24 mouse cellular contexts compared by ENCODE assay signal in genomic region chr19:12537168-12537567, GRCm38 (mm10). TPM values are rescaled to one million over a fixed set of nuclear protein-coding genes. Genes with fewer than 3 reads are reported as not detected.
A peak's percentile ranks its signal among the peaks of the same experiment; 100 is the strongest.
DNase-seq lines count a peak whose midpoint lies in the region; ATAC-seq and TF ChIP-seq lines count a peak whose summit lies in the region.
"Had no signal": no experiment of that assay in that cellular context is flagged by ENCODE, and none has a peak within 500 bp of the region (broad histone marks: within the 10 kb centered on the region; RNA-seq: fewer than 3 reads in every experiment).

No protein-coding gene starts in this region.

- H3K36me3 ChIP-seq in intestine, embryonic 15.5 days = no peaks in the 10 kb centered on the region
- H3K36me3 ChIP-seq in intestine, postnatal 0 days (ENCODE audit: control insufficient read depth, insufficient read depth) = no peaks in the 10 kb centered on the region
- H3K36me3 ChIP-seq: embryonic facial prominence, embryonic 10.5 days; embryonic facial prominence, embryonic 12.5 days; forebrain, embryonic 15.5 days had no signal

- no peak overlapping the region for H3K9ac ChIP-seq in intestine, embryonic 15.5 days
- H3K9ac ChIP-seq in intestine, postnatal 0 days (ENCODE audit: low read depth, low read length) = no peak overlapping the region
- H3K9ac ChIP-seq: embryonic facial prominence, embryonic 12.5 days; forebrain, embryonic 13.5 days; forebrain, embryonic 15.5 days had no signal

- peak; percentile 32; the same call in 1 of the 2 replicates for ATAC-seq in common myeloid progenitor, adult 5-6 weeks (replicated peaks; ENCODE audit: low read depth, poor library complexity, severe bottlenecking)
- ATAC-seq in intestine, embryonic 15.5 days = peak; percentile 62
- ATAC-seq in intestine, postnatal 0 days = peak; percentile 45; the same call in 1 of the 2 replicates
- ATAC-seq in megakaryocyte progenitor cell, adult 5-6 weeks (replicated peaks; ENCODE audit: poor library complexity) = peak; percentile 64
- ATAC-seq: CD4-positive, CD25-positive, alpha-beta regulatory T cell, adult 4 months; forebrain, embryonic 13.5 days; forebrain, embryonic 15.5 days had no signal

- H3K4me2 ChIP-seq in intestine, embryonic 15.5 days (replicated peaks) = no peak overlapping the region
- no peak overlapping the region for H3K4me2 ChIP-seq in intestine, postnatal 0 days (replicated peaks; ENCODE audit: low read depth)
- H3K4me2 ChIP-seq: embryonic facial prominence, embryonic 12.5 days; forebrain, embryonic 13.5 days; forebrain, embryonic 15.5 days had no signal

- no peak for DNase-seq in MN1 (ENCODE audit: low spot score)
- DNase-seq in right cerebral cortex, adult 18-20 months = no peak
- no peak for DNase-seq in heart, adult 9 months (ENCODE audit: low spot score in 2 of 2)
- DNase-seq: adrenal gland, adult 2 months; adrenal gland, postnatal 10 days; adrenal gland, postnatal 25 days; B cell, adult 2 months; cerebellum, adult 11 months; cerebellum, adult 18-20 months; cerebellum, adult 8-10 months; cerebellum, adult 9-11 months; cerebellum, postnatal 14 days; cerebellum, postnatal 36 days had no signal

- H3K9me3 ChIP-seq in intestine, embryonic 15.5 days = no peaks in the 10 kb centered on the region
- H3K9me3 ChIP-seq in intestine, postnatal 0 days (ENCODE audit: control insufficient read depth) = no peaks in the 10 kb centered on the region
- H3K9me3 ChIP-seq: embryonic facial prominence, embryonic 10.5 days; embryonic facial prominence, embryonic 12.5 days; forebrain, embryonic 13.5 days; forebrain, embryonic 15.5 days; G1E had no signal

- H3K27ac ChIP-seq in intestine, embryonic 15.5 days = no peak overlapping the region
- no peak overlapping the region for H3K27ac ChIP-seq in intestine, postnatal 0 days (ENCODE audit: low read depth, low read length)
- H3K27ac ChIP-seq: embryonic facial prominence, embryonic 10.5 days; embryonic facial prominence, embryonic 12.5 days; forebrain, embryonic 13.5 days; forebrain, embryonic 15.5 days had no signal

- no peaks in the 10 kb centered on the region for H3K4me1 ChIP-seq in intestine, embryonic 15.5 days (replicated peaks)
- H3K4me1 ChIP-seq in intestine, postnatal 0 days (replicated peaks; ENCODE audit: control insufficient read depth, insufficient read depth, low read length) = 0 out of 2 replicates have a peak, but pooled peaks cover 1% of the 10 kb centered on the region
- H3K4me1 ChIP-seq: embryonic facial prominence, embryonic 10.5 days; embryonic facial prominence, embryonic 12.5 days; forebrain, embryonic 13.5 days; forebrain, embryonic 15.5 days had no signal

- H3K4me3 ChIP-seq in intestine, embryonic 15.5 days (replicated peaks) = no peak overlapping the region
- no peak overlapping the region for H3K4me3 ChIP-seq in intestine, postnatal 0 days (ENCODE audit: low read depth, low read length)
- H3K4me3 ChIP-seq: embryonic facial prominence, embryonic 10.5 days; embryonic facial prominence, embryonic 12.5 days; forebrain, embryonic 13.5 days; forebrain, embryonic 15.5 days had no signal

- H3K27me3 ChIP-seq in intestine, embryonic 15.5 days (replicated peaks) = no peaks in the 10 kb centered on the region
- no peaks in the 10 kb centered on the region for H3K27me3 ChIP-seq in intestine, postnatal 0 days (replicated peaks; ENCODE audit: control insufficient read depth, insufficient read depth, low read length)
- H3K27me3 ChIP-seq: CH12.LX; embryonic facial prominence, embryonic 12.5 days; forebrain, embryonic 13.5 days; forebrain, embryonic 15.5 days had no signal

- no peak for TF ChIP-seq CTCF in intestine, postnatal 0 days (IDR thresholded peaks at IDR 0.05; ENCODE audit: low read depth)

RNA-seq across cellular contexts. Expression of gene Fam111a, which starts 8.4 kb away (rescaled TPM):
- 182 and 222 TPM in 2 replicates for total RNA-seq in common myeloid progenitor, adult 5-6 weeks (2017)
- polyA plus RNA-seq in intestine, embryonic 15.5 days (2015; fragmentation: Nextera tagmentation; extraction: Ambion mirVana) = 18.4 and 20.0 TPM in 2 replicates
- 6.2 and 6.8 TPM in 2 replicates for polyA plus RNA-seq in intestine, postnatal 0 days (2015; fragmentation: Nextera tagmentation; extraction: Ambion mirVana)
- 193 and 210 TPM in 2 replicates for total RNA-seq in megakaryocyte progenitor cell, adult 5-6 weeks (2015)
- total RNA-seq in megakaryocyte progenitor cell, adult 5-6 weeks (2017) = 232 and 248 TPM in 2 replicates

RNA-seq across cellular contexts. Expression of gene Dtx4, which starts 35.9 kb away (rescaled TPM):
- total RNA-seq in common myeloid progenitor, adult 5-6 weeks (2017) = 11.4 and 14.4 TPM in 2 replicates
- 15.0 and 15.5 TPM in 2 replicates for polyA plus RNA-seq in intestine, embryonic 15.5 days (2015; fragmentation: Nextera tagmentation; extraction: Ambion mirVana)
- 4.9 and 5.5 TPM in 2 replicates for polyA plus RNA-seq in intestine, postnatal 0 days (2015; fragmentation: Nextera tagmentation; extraction: Ambion mirVana)
- 41.4 and 46.5 TPM in 2 replicates for total RNA-seq in megakaryocyte progenitor cell, adult 5-6 weeks (2015)
- total RNA-seq in megakaryocyte progenitor cell, adult 5-6 weeks (2017) = 38.9 and 39.0 TPM in 2 replicates
- polyA plus RNA-seq: G1E had no signal
